Mouse (Mus musculus): ENCODE measurements around the gene Cdc37l1. TPM values are rescaled to one million over a fixed set of nuclear protein-coding genes. Genes with fewer than 3 reads are reported as not detected.
"Not testable (repeated sequence)": the region's sequence is repeated elsewhere in the genome, so short reads cannot be mapped to it uniquely, and the experiment has no call there.

Gene Cdc37l1
- polyA plus RNA-seq, 1 experiment from 2014 or later = 29.7 TPM

- no peaks in the 10 kb centered on the region for H3K36me3 ChIP-seq
- no peak overlapping the region for H3K27ac ChIP-seq
- H3K4me3 ChIP-seq (replicated peaks) = no peak overlapping the region
- no peak for ATAC-seq
- no peak overlapping the region for H3K4me2 ChIP-seq (replicated peaks)
- H3K4me1 ChIP-seq (replicated peaks) = peaks cover 6% of the 10 kb centered on the region; the same call in 1 of the 2 replicates
- 0 out of 2 replicates have a peak, but pooled peaks cover 3% of the 10 kb centered on the region for H3K27me3 ChIP-seq (replicated peaks)
- H3K9me3 ChIP-seq = no peaks in the 10 kb centered on the region
- no peak overlapping the region for H3K9ac ChIP-seq
- WGBS = 42% methylated on average over 11 of the region's 11 CpGs
Observed at GRCm38 (mm10) chr19:28970251-28970650, 19.9 kb upstream of the Cdc37l1 start.

- Histone ChIP-seq H3K27ac (no peak overlapping the region), H3K4me3 (replicated peaks) (peak overlapping the region; percentile 35), H3K36me3 (no peaks in the 10 kb centered on the region), H3K4me1 (replicated peaks) (peaks cover 4% of the 10 kb centered on the region; the same call in 1 of the 2 replicates), H3K9me3 (no peaks in the 10 kb centered on the region), H3K27me3 (replicated peaks) (0 out of 2 replicates have a peak, but pooled peaks cover 3% of the 10 kb centered on the region), H3K4me2 (replicated peaks) (peak overlapping the region; percentile 78), H3K9ac (0 out of 2 replicates have a peak overlapping the region, but pooled peaks have one; percentile 32)
- peak; percentile 85 for ATAC-seq
- WGBS = 16% methylated on average over 35 of the region's 35 CpGs
Observed at GRCm38 (mm10) chr19:28974862-28975611, 15.1 kb upstream of the Cdc37l1 start.

GRCm38 (mm10) chr19:28982617-28983016 lies 7.5 kb upstream of the Cdc37l1 start:
- no peak overlapping the region for H3K4me2 ChIP-seq (replicated peaks)
- no peaks in the 10 kb centered on the region for H3K9me3 ChIP-seq
- no peaks in the 10 kb centered on the region for H3K27me3 ChIP-seq (replicated peaks)
- H3K4me3 ChIP-seq (replicated peaks) = no peak overlapping the region
- H3K9ac ChIP-seq = no peak overlapping the region
- no peak overlapping the region for H3K27ac ChIP-seq
- H3K4me1 ChIP-seq (replicated peaks) = no peaks in the 10 kb centered on the region
- 62% methylated on average over 7 of the region's 7 CpGs for WGBS
- no peaks in the 10 kb centered on the region for H3K36me3 ChIP-seq
- no peak for ATAC-seq

GRCm38 (mm10) chr19:28989515-28989914 lies 637 bp upstream of the Cdc37l1 start:
- Histone ChIP-seq H3K4me2 (replicated peaks) (peak overlapping the region; percentile 75), H3K4me1 (replicated peaks) (peaks cover 6% of the 10 kb centered on the region; the same call in 1 of the 2 replicates), H3K27me3 (replicated peaks) (no peaks in the 10 kb centered on the region), H3K4me3 (replicated peaks) (peak overlapping the region; percentile 89), H3K36me3 (no peaks in the 10 kb centered on the region), H3K9me3 (no peaks in the 10 kb centered on the region), H3K9ac (peak overlapping the region; percentile 90), H3K27ac (no peak overlapping the region)
- 49% methylated on average over 8 of the region's 8 CpGs for WGBS
- no peak for ATAC-seq

DNA sequence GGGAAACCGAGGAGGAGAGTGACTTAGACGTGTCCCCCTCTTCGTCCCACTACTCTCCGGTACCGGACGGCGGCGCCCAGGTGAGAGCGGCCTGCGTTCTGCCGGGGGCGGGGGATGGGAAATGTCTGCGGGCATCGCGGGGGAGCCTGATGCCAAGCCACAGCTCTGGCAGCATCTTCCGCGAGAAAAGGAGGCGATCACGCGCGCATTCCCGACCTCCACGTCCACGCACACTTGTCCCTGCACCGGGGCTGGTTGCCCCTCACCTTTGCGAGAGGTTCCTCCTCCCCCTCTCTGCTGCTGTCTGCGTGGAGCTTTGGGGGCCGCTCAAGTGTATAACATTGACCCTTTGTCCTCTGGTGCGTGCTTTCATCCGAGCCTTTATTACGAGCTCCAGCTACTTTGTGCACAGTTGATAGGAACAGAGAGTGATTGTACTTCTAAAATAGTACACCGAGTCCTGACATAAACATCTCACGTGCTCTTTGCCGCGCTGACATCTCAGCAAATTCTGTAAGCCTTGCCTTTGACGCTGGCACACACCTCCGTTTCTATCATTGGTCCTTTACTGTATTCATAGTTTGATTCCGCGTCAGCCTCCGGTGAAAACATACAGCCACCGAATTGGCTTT lies 554 bp downstream of the Cdc37l1 start:
- Histone ChIP-seq H3K4me3 (replicated peaks) (peak overlapping the region; percentile 89), H3K4me2 (replicated peaks) (peak overlapping the region; percentile 75), H3K36me3 (0 out of 2 replicates have a peak, but pooled peaks cover 6% of the 10 kb centered on the region), H3K9me3 (no peaks in the 10 kb centered on the region), H3K27ac (peak overlapping the region; percentile 88), H3K4me1 (replicated peaks) (peaks cover 6% of the 10 kb centered on the region; the same call in 1 of the 2 replicates), H3K27me3 (replicated peaks) (no peaks in the 10 kb centered on the region), H3K9ac (peak overlapping the region; percentile 90)
- ATAC-seq = peak; percentile 75
- WGBS = under 1% methylated on average over 41 of the region's 41 CpGs

DNA sequence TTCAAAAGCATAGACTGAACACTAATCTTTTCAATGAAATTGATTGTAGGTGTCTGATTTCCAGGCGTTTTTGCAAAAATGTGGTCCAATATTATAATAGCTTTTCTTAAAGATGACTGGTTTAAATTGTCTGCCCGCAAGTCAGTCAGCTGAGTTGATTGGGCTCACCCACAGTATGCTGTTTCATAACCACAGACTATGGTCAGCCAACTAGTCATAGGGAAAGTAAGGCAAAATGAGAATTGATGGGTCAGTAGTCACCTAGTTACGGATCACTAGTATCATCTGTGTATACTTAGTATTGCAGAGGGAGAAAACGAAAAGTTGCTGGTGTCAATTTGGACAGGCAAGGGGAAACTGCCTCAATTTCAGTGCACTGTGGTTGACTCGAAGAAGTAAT lies 1.2 kb downstream of the Cdc37l1 start:
- H3K27me3 ChIP-seq (replicated peaks) = no peaks in the 10 kb centered on the region
- peak overlapping the region; percentile 89 for H3K4me3 ChIP-seq (replicated peaks)
- no peak overlapping the region for H3K27ac ChIP-seq
- no peaks in the 10 kb centered on the region for H3K9me3 ChIP-seq
- no peak for ATAC-seq
- peak overlapping the region; percentile 90 for H3K9ac ChIP-seq
- 68% methylated on average over 5 of the region's 5 CpGs for WGBS
- H3K4me1 ChIP-seq (replicated peaks) = peaks cover 6% of the 10 kb centered on the region; the same call in 1 of the 2 replicates
- H3K4me2 ChIP-seq (replicated peaks) = peak overlapping the region; percentile 75
- 0 out of 2 replicates have a peak, but pooled peaks cover 11% of the 10 kb centered on the region for H3K36me3 ChIP-seq

DNA sequence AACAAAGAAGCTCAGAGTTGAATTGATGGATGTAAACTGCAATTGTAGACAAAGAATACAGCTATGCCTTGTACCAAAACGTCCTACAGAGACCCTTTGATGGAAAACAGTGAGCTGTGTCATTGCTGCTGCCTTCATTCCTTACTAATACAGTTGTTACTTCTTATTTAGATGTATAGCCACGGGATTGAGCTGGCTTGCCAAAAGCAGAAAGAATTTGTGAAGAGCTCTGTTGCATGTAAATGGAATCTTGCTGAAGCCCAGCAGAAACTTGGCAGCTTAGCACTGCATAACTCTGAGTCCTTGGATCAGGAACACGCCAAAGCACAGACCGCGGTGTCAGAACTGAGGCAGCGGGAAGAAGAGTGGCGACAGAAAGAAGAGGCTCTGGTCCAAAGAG lies 4.7 kb downstream of the Cdc37l1 start:
- H3K9me3 ChIP-seq = no peaks in the 10 kb centered on the region
- no peak overlapping the region for H3K27ac ChIP-seq
- H3K36me3 ChIP-seq = 0 out of 2 replicates have a peak, but pooled peaks cover 11% of the 10 kb centered on the region
- no peak for ATAC-seq
- no peak overlapping the region for H3K4me2 ChIP-seq (replicated peaks)
- no peak overlapping the region for H3K9ac ChIP-seq
- WGBS = 74% methylated on average over 7 of the region's 7 CpGs
- H3K4me1 ChIP-seq (replicated peaks) = peaks cover 6% of the 10 kb centered on the region; the same call in 1 of the 2 replicates
- H3K27me3 ChIP-seq (replicated peaks) = no peaks in the 10 kb centered on the region
- H3K4me3 ChIP-seq (replicated peaks) = no peak overlapping the region

GRCm38 (mm10) chr19:28995366-28995765 lies 5.2 kb downstream of the Cdc37l1 start:
- 89% methylated on average over 5 of the region's 5 CpGs for WGBS

DNA sequence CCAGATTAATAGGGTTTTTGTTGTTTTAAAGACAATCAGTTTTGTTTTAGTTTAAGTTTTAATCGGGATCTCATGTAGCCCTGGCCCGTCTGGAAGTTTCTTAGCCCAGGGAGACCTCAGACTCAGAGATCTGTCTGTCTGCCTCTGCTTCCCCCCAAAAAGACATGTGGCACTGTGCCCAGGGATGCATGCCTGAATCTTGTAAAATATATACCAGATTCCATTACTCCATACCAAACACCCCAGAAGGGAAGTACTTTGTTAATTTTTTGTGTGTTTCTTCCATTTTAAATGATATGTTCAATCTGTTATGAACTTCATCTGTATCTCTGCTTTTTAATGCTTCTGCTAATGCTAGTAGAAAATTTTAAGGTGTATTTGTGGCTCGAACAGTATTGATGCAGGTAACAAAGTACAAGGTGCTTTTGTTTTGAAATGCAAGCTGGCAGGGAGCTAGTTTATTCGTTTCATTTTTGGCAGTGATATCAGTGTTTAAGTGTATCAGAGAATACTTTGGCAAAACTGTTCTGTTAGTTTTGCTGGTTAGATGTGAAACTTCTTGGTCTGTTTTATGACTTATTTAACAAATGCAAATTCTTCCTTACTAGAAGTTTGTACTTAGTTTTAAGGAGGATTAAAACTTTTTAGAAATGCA lies 8.0 kb downstream of the Cdc37l1 start:
- Histone ChIP-seq H3K36me3 (peaks cover 11% of the 10 kb centered on the region; the same call in 1 of the 2 replicates), H3K4me1 (replicated peaks) (no peaks in the 10 kb centered on the region), H3K27ac (no peak overlapping the region), H3K4me2 (replicated peaks) (no peak overlapping the region), H3K9ac (no peak overlapping the region), H3K9me3 (no peaks in the 10 kb centered on the region), H3K27me3 (replicated peaks) (no peaks in the 10 kb centered on the region), H3K4me3 (replicated peaks) (no peak overlapping the region)
- 75% methylated on average over 4 of the region's 4 CpGs for WGBS
- ATAC-seq = no peak

More at GRCm38 (mm10) chr19:28995366-28995765, 5.2 kb downstream of the Cdc37l1 start:
- Histone ChIP-seq H3K4me3 (replicated peaks) (no peak overlapping the region), H3K4me1 (replicated peaks) (peaks cover 6% of the 10 kb centered on the region; the same call in 1 of the 2 replicates), H3K36me3 (0 out of 2 replicates have a peak, but pooled peaks cover 11% of the 10 kb centered on the region), H3K9me3 (no peaks in the 10 kb centered on the region), H3K4me2 (replicated peaks) (no peak overlapping the region), H3K9ac (no peak overlapping the region), H3K27ac (no peak overlapping the region), H3K27me3 (replicated peaks) (no peaks in the 10 kb centered on the region)
- no peak for ATAC-seq

GRCm38 (mm10) chr19:29000321-29000720 lies 10.2 kb downstream of the Cdc37l1 start:
- not testable (repeated sequence) for H3K9me3 ChIP-seq; H3K27ac ChIP-seq; ATAC-seq; H3K4me3 ChIP-seq (replicated peaks); H3K4me1 ChIP-seq (replicated peaks); H3K36me3 ChIP-seq; H3K4me2 ChIP-seq (replicated peaks); H3K27me3 ChIP-seq (replicated peaks); H3K9ac ChIP-seq
- 95% methylated on average over 16 of the region's 16 CpGs for WGBS

- 83% methylated on average over 3 of the region's 3 CpGs for WGBS
- H3K9ac ChIP-seq = no peak overlapping the region
- no peak for ATAC-seq
- H3K4me1 ChIP-seq (replicated peaks) = no peaks in the 10 kb centered on the region
- H3K36me3 ChIP-seq = peaks cover 9% of the 10 kb centered on the region
- H3K4me2 ChIP-seq (replicated peaks) = no peak overlapping the region
- H3K4me3 ChIP-seq (replicated peaks) = no peak overlapping the region
- no peaks in the 10 kb centered on the region for H3K27me3 ChIP-seq (replicated peaks)
- H3K9me3 ChIP-seq = no peaks in the 10 kb centered on the region
- no peak overlapping the region for H3K27ac ChIP-seq
Observed at GRCm38 (mm10) chr19:29008069-29008706, 18.0 kb downstream of the Cdc37l1 start.

- Histone ChIP-seq H3K27me3 (replicated peaks) (no peaks in the 10 kb centered on the region), H3K4me3 (replicated peaks) (no peak overlapping the region), H3K4me1 (replicated peaks) (no peaks in the 10 kb centered on the region), H3K9me3 (no peaks in the 10 kb centered on the region), H3K9ac (no peak overlapping the region), H3K36me3 (peaks cover 9% of the 10 kb centered on the region), H3K27ac (no peak overlapping the region), H3K4me2 (replicated peaks) (no peak overlapping the region)
- 94% methylated on average over 11 of the region's 11 CpGs for whole genome bisulfite sequencing
- ATAC-seq = no peak
Observed at GRCm38 (mm10) chr19:29009046-29009445, 18.9 kb downstream of the Cdc37l1 start.

All from intestine, embryonic 15.5 days (tissue).